Mouse (Mus musculus): ENCODE measurements around the gene Ccdc65.

GRCm38 (mm10) chr15:98740219-98740618, 32.2 kb downstream of the Ccdc65 start:
- TF ChIP-seq CTCF (IDR thresholded peaks at IDR 0.05; ENCODE audit: control insufficient read depth, insufficient read depth, insufficient read length) = no peak
- TF ChIP-seq MYOD1 (IDR thresholded peaks at IDR 0.05; ENCODE audit: control insufficient read depth, insufficient read length, low read depth) = no peak
- TF ChIP-seq MAX (IDR thresholded peaks at IDR 0.05) = no peak
- no peak for TF ChIP-seq USF1 (IDR thresholded peaks at IDR 0.05; ENCODE audit: low read depth)
- no peak for TF ChIP-seq FOSL1 (IDR thresholded peaks at IDR 0.05; ENCODE audit: insufficient read depth, low read length, poor library complexity, severe bottlenecking)
- no peak for TF ChIP-seq MYOG (IDR thresholded peaks at IDR 0.05; ENCODE audit: control insufficient read depth, extremely low read depth, insufficient read length)
- no peak for TF ChIP-seq CEBPB (IDR thresholded peaks at IDR 0.05; ENCODE audit: low read depth)

Data from C2C12 (cell line).